18 mouse cellular contexts compared by ENCODE assay signal in the genomic region with DNA sequence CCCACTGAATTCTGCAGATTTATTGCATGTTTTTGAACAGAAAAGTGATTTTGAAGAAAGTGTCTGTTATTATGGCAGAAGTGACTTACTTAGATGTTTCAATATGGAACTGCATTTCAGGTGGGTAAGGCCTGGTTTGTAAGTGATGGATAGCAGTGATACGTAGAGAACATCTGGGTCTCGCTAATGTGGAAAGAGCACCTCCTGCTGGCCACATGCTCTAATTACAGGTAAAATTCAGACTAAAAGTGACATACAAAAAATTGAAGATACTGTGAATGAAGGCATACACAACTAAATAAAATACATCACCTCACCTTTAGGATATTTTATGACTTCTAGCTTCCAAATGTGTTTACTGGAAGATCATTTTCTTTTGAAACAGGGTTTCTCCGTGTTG.
DNase-seq lines count a peak whose midpoint lies in the region; ATAC-seq and TF ChIP-seq lines count a peak whose summit lies in the region.
"Had no signal": no experiment of that assay in that cellular context is flagged by ENCODE, and none has a peak within 500 bp of the region (broad histone marks: within the 10 kb centered on the region; RNA-seq: fewer than 3 reads in every experiment).

No protein-coding gene starts in this region.

- peak; percentile 26; the same call in 1 of the 2 replicates for TF ChIP-seq CTCF in heart, postnatal 0 days (IDR thresholded peaks at IDR 0.05; ENCODE audit: low read depth)
- peak; percentile 29; the same call in 1 of the 2 replicates for TF ChIP-seq CTCF in liver, postnatal 0 days (IDR thresholded peaks at IDR 0.05; ENCODE audit: low read depth)
- TF ChIP-seq CTCF in ES-Bruce4 (IDR thresholded peaks at IDR 0.05; ENCODE audit: low read depth, low read length): peak; percentile 0

- H3K27ac ChIP-seq in heart, postnatal 0 days (ENCODE audit: low read depth): no peak overlapping the region
- H3K27ac ChIP-seq in liver, postnatal 0 days (ENCODE audit: low read depth): no peak overlapping the region
- no peak overlapping the region for H3K27ac ChIP-seq in liver, embryonic 11.5 days (ENCODE audit: low read depth, low read length)
- no peak overlapping the region for H3K27ac ChIP-seq in ES-Bruce4 (ENCODE audit: insufficient read depth, low read length)
- H3K27ac ChIP-seq: limb, embryonic 10.5 days; midbrain, embryonic 15.5 days; neural tube, embryonic 12.5 days had no signal

- no peaks in the 10 kb centered on the region for H3K27me3 ChIP-seq in heart, postnatal 0 days (ENCODE audit: control insufficient read depth, insufficient read depth, low read length)
- no peaks in the 10 kb centered on the region for H3K27me3 ChIP-seq in liver, postnatal 0 days (ENCODE audit: insufficient read depth, low read length)
- no peaks in the 10 kb centered on the region for H3K27me3 ChIP-seq in liver, embryonic 11.5 days (replicated peaks; ENCODE audit: control insufficient read depth, insufficient read depth, low read length)
- no peaks in the 10 kb centered on the region for H3K27me3 ChIP-seq in ES-Bruce4 (ENCODE audit: control insufficient read depth, insufficient read depth, low read length, poor library complexity, severe bottlenecking)
- H3K27me3 ChIP-seq: heart, embryonic 12.5 days; midbrain, embryonic 15.5 days; neural tube, embryonic 12.5 days had no signal

- no peaks in the 10 kb centered on the region for H3K36me3 ChIP-seq in heart, postnatal 0 days (replicated peaks; ENCODE audit: control insufficient read depth, insufficient read depth, low read length)
- H3K36me3 ChIP-seq in liver, postnatal 0 days (replicated peaks; ENCODE audit: insufficient read depth, low read length): no peaks in the 10 kb centered on the region
- H3K36me3 ChIP-seq in liver, embryonic 11.5 days (ENCODE audit: control insufficient read depth, insufficient read depth, low read length): no peaks in the 10 kb centered on the region
- no peaks in the 10 kb centered on the region for H3K36me3 ChIP-seq in ES-Bruce4 (ENCODE audit: control insufficient read depth, insufficient read depth, low read length, poor library complexity, severe bottlenecking)
- H3K36me3 ChIP-seq: heart, embryonic 12.5 days had no signal

- H3K9me3 ChIP-seq in heart, postnatal 0 days (replicated peaks; ENCODE audit: control insufficient read depth, low read length): no peaks in the 10 kb centered on the region
- H3K9me3 ChIP-seq in liver, postnatal 0 days (ENCODE audit: low read length): no peaks in the 10 kb centered on the region
- H3K9me3 ChIP-seq in liver, embryonic 11.5 days (ENCODE audit: control insufficient read depth, low read length): 0 out of 2 replicates have a peak, but pooled peaks cover 2% of the 10 kb centered on the region
- no peaks in the 10 kb centered on the region for H3K9me3 ChIP-seq in ES-Bruce4 (replicated peaks; ENCODE audit: control insufficient read depth, insufficient read depth, low read length, poor library complexity, severe bottlenecking)
- H3K9me3 ChIP-seq: heart, embryonic 12.5 days; limb, embryonic 10.5 days; midbrain, embryonic 15.5 days had no signal

- ATAC-seq in heart, postnatal 0 days (ENCODE audit: insufficient read depth, low read depth): no peak
- ATAC-seq in liver, postnatal 0 days: no peak
- no peak for ATAC-seq in liver, embryonic 11.5 days (replicated peaks; ENCODE audit: low FRiP score)
- no peak for ATAC-seq in frontal cortex, adult (ENCODE audit: low TSS enrichment)
- ATAC-seq: midbrain, embryonic 15.5 days had no signal

- 96% methylated on average over 3 of the region's 3 CpGs for WGBS in heart, postnatal 0 days
- 92% methylated on average over 3 of the region's 3 CpGs for WGBS in liver, postnatal 0 days (ENCODE audit: insufficient replicate concordance)
- WGBS in liver, embryonic 11.5 days: 85% methylated on average over 3 of the region's 3 CpGs

- intact Hi-C loops in heart, postnatal 36 days (cut with DNase I): no loop called here
- intact Hi-C loops in left cerebral cortex, postnatal 25 days (cut with DNase I): no loop called here

- no peak for TF ChIP-seq POLR2A in ES-Bruce4 (IDR thresholded peaks at IDR 0.05; ENCODE audit: insufficient read depth, low read length)

- TF ChIP-seq EP300 in heart, postnatal 0 days (IDR thresholded peaks at IDR 0.05; ENCODE audit: low read depth): no peak
- TF ChIP-seq EP300 in liver, postnatal 0 days (IDR thresholded peaks at IDR 0.05; ENCODE audit: low read depth): no peak
- TF ChIP-seq EP300 in ES-Bruce4 (IDR thresholded peaks at IDR 0.05; ENCODE audit: insufficient read depth, low read depth, low read length): no peak

- no peak overlapping the region for H3K9ac ChIP-seq in heart, postnatal 0 days (replicated peaks; ENCODE audit: low read depth, low read length)
- no peak overlapping the region for H3K9ac ChIP-seq in liver, postnatal 0 days (replicated peaks)
- H3K9ac ChIP-seq in liver, embryonic 11.5 days (ENCODE audit: low read depth, low read length): no peak overlapping the region
- no peak overlapping the region for H3K9ac ChIP-seq in ES-Bruce4 (ENCODE audit: low read depth, poor library complexity, severe bottlenecking)
- H3K9ac ChIP-seq: heart, embryonic 12.5 days; midbrain, embryonic 15.5 days; neural tube, embryonic 12.5 days had no signal

- H3K4me2 ChIP-seq in heart, postnatal 0 days (ENCODE audit: low read depth, low read length): no peak overlapping the region
- H3K4me2 ChIP-seq in liver, postnatal 0 days (ENCODE audit: low read depth, low read length): no peak overlapping the region
- H3K4me2 ChIP-seq in liver, embryonic 11.5 days: no peak overlapping the region
- H3K4me2 ChIP-seq: heart, embryonic 12.5 days; midbrain, embryonic 15.5 days; neural tube, embryonic 12.5 days had no signal

- DNase-seq in heart, postnatal 0 days (ENCODE audit: low spot score): no peak
- DNase-seq in heart, postnatal 36 days: no peak
- no peak for DNase-seq in liver, postnatal 0 days
- DNase-seq in liver, embryonic 11.5 days (ENCODE audit: low spot score): no peak
- DNase-seq in induced T-regulatory cell, adult 2 months (ENCODE audit: low read depth): peak; percentile 47
- no peak for DNase-seq in left cerebral cortex, postnatal 25 days (ENCODE audit: low spot score in 2 of 2)
- DNase-seq: adrenal gland, postnatal 10 days; cerebellum, adult 9-11 months; gastrocnemius, postnatal 36 days; kidney, postnatal 14 days; lung, adult 18-20 months; thymus, adult 18-20 months had no signal

- H3K4me1 ChIP-seq in heart, postnatal 0 days (ENCODE audit: control insufficient read depth, insufficient read depth): peaks cover 20% of the 10 kb centered on the region
- H3K4me1 ChIP-seq in liver, postnatal 0 days (ENCODE audit: insufficient read depth): no peaks in the 10 kb centered on the region
- H3K4me1 ChIP-seq in liver, embryonic 11.5 days (replicated peaks; ENCODE audit: control insufficient read depth, insufficient read depth, low read length): no peaks in the 10 kb centered on the region
- H3K4me1 ChIP-seq in ES-Bruce4 (ENCODE audit: control insufficient read depth, insufficient read depth, low read length): no peaks in the 10 kb centered on the region
- H3K4me1 ChIP-seq: limb, embryonic 10.5 days; midbrain, embryonic 15.5 days; neural tube, embryonic 12.5 days had no signal

- H3K4me3 ChIP-seq in heart, postnatal 0 days (ENCODE audit: low read depth, low read length): no peak overlapping the region
- no peak overlapping the region for H3K4me3 ChIP-seq in liver, postnatal 0 days (ENCODE audit: low read depth, low read length)
- H3K4me3 ChIP-seq in liver, embryonic 11.5 days (ENCODE audit: low read depth, low read length): no peak overlapping the region
- no peak overlapping the region for H3K4me3 ChIP-seq in ES-Bruce4 (ENCODE audit: low read depth, low read length)
- H3K4me3 ChIP-seq: heart, embryonic 12.5 days; limb, embryonic 10.5 days; midbrain, embryonic 15.5 days; neural tube, embryonic 12.5 days had no signal
